Mouse (Mus musculus) lung, embryonic 15.5 days (tissue): ENCODE measurements at regions not wholly inside any gene's neighbourhood (a gene's known extent, or its start where the extent isn't known, plus 50 kb on each side); places are given as distances from the start of the nearest gene placed in this dataset.
"Not testable (repeated sequence)": the region's sequence is repeated elsewhere in the genome, so short reads cannot be mapped to it uniquely, and the experiment has no call there.

Source experiments
- ATAC-seq: fragments of 200-750 bp; cut with Nextera tagmentation; 2 replicates; pipeline ENCODE4 v1.8.0; 2017; ENCODE audit warnings: moderate number of reproducible peaks, borderline replicate concordance; ENCODE audit not compliant: low FRiP score, low TSS enrichment; ENCODE audit errors: extremely low read depth
- H3K27ac ChIP-seq: fragments of 300-500 bp; sonication (generic); 2 replicates; pipeline ENCODE4 v1.5.1; 2015; ENCODE audit warnings: moderate library complexity, mild to moderate bottlenecking, inconsistent platforms
- H3K27me3 ChIP-seq: fragments of 300-500 bp; sonication (generic); 2 replicates; pipeline ENCODE4 v1.6.1; 2015; ENCODE audit warnings: inconsistent platforms
- H3K36me3 ChIP-seq: fragments of 300-500 bp; sonication (generic); 2 replicates; pipeline ENCODE4 v1.6.1; 2015; ENCODE audit warnings: inconsistent platforms
- H3K4me1 ChIP-seq: fragments of 300-500 bp; sonication (generic); 2 replicates; pipeline ENCODE4 v1.6.1; 2015; ENCODE audit warnings: inconsistent platforms
- H3K4me2 ChIP-seq: fragments of 300-500 bp; sonication (generic); 2 replicates; pipeline ENCODE4 v1.6.1; 2015; ENCODE audit warnings: inconsistent platforms, mild to moderate bottlenecking, moderate library complexity
- H3K4me3 ChIP-seq: fragments of 300-500 bp; sonication (generic); 2 replicates; pipeline ENCODE4 v1.5.1; 2015; ENCODE audit warnings: mild to moderate bottlenecking, inconsistent platforms
- H3K9ac ChIP-seq: fragments of 300-500 bp; sonication (generic); 2 replicates; pipeline ENCODE4 v1.6.1; 2015; ENCODE audit warnings: inconsistent platforms
- H3K9me3 ChIP-seq: fragments of 300-500 bp; sonication (generic); 2 replicates; pipeline ENCODE4 v1.6.1; 2016; ENCODE audit warnings: inconsistent platforms
- whole genome bisulfite sequencing: fragments of 180-500 bp; shearing (Covaris S2); methylation state at CpG from one replicate; pipeline ENCODE4 v1.1.7; 2015; 5-methylcytosine and 5-hydroxymethylcytosine counted together

DNA sequence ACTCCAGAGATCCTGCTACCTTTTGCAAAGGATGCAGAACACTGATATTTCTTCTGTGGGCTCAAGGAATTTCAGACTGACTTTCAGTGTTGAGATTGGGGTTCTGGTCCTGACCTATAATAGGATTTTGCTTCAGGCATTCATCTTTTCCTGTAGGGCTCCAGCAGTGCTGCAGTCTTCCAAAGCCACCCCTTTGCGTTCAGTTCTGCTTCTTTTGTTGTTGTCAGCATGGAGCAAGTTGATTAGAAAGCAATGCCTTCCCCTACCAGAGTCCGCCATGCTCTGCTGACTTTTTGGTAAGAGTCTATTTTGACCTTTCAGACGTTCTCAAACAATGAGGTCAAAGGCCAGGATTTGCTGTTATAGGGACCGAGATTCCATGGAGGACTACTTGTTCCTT, 297.0 kb downstream of the Impad1 start:
- 55% methylated on average over 4 of the region's 4 CpGs for WGBS
- no peak overlapping the region for H3K27ac ChIP-seq

DNA sequence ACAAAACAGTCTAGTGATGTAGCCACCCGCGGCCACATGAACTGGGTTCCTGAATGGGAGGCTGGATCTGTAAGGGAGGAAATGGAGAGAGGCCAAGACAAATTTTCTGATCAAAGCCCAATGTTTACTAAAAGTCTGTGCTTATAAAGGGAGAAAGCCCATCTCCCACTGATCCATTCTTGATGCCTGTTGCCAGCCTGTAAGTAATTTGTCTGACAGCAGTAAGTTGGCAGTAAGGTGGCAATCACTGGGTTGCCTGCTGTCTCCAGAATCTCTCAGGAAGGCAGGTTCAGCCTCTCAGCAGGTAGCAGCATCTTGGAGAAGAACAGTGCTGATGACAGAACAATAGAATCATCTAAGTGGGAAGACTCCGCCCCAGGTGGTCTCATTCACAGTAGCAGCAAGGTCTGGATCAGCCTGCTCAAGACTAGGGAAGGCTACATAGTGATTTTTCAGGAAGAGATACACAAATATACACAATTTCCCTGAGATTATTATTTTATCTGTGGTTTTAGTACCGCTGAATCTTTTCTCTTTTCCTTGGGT, 327.9 kb downstream of the Impad1 start:
- 0 out of 2 replicates have a peak overlapping the region, but pooled peaks have one; percentile 55 for H3K27ac ChIP-seq
- ATAC-seq, result no peak
- H3K4me1 ChIP-seq, result no peaks in the 10 kb centered on the region
- 64% methylated on average over 4 of the region's 4 CpGs for WGBS
- H3K9me3 ChIP-seq, result no peaks in the 10 kb centered on the region
- H3K4me3 ChIP-seq, result no peak overlapping the region
- no peak overlapping the region for H3K9ac ChIP-seq
- no peak overlapping the region for H3K4me2 ChIP-seq
- H3K36me3 ChIP-seq, result no peaks in the 10 kb centered on the region
- no peaks in the 10 kb centered on the region for H3K27me3 ChIP-seq

More for the DNA sequence above, 297.0 kb downstream of the Impad1 start:
- no peak overlapping the region for H3K9ac ChIP-seq
- H3K4me2 ChIP-seq, result no peak overlapping the region
- H3K4me1 ChIP-seq, result no peaks in the 10 kb centered on the region
- H3K9me3 ChIP-seq, result no peaks in the 10 kb centered on the region
- no peaks in the 10 kb centered on the region for H3K27me3 ChIP-seq
- no peak for ATAC-seq
- H3K4me3 ChIP-seq, result no peak overlapping the region
- H3K36me3 ChIP-seq, result no peaks in the 10 kb centered on the region

DNA sequence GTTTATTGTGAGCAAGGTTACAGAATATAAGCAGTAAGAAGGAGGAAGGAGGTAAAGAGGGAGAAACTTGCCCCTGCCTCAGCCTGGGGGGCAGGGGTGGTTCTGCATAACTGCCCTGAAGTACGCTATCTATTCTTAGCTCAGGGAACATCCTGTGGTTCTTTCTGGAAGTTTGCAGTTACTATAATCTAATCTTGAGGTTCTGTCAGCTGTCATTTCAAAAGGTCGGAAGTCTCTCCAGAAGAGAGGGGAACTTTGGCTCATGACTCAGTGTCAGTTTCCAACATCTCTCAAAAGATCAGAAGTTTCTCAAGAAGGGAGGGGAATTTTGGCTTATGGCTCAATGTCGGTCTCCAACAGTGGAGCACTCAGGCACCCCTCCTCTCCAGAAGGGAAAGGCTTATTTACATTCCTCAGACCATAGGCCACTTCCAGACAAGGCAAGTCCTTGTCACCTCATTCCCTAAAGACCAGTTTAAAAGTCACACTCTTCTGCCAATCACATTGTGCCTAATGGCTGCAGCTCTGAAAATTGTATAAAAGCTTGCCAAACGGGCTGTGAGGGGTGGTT, 328.9 kb downstream of the Impad1 start:
- Histone ChIP-seq H3K9me3 (no peaks in the 10 kb centered on the region), H3K4me1 (no peaks in the 10 kb centered on the region), H3K4me2 (no peak overlapping the region), H3K27me3 (no peaks in the 10 kb centered on the region), H3K27ac (peak overlapping the region; percentile 55; the same call in 1 of the 2 replicates), H3K9ac (no peak overlapping the region), H3K36me3 (no peaks in the 10 kb centered on the region), H3K4me3 (no peak overlapping the region)
- 22% methylated on average over 4 of the region's 4 CpGs for WGBS
- peak; percentile 98 for ATAC-seq

DNA sequence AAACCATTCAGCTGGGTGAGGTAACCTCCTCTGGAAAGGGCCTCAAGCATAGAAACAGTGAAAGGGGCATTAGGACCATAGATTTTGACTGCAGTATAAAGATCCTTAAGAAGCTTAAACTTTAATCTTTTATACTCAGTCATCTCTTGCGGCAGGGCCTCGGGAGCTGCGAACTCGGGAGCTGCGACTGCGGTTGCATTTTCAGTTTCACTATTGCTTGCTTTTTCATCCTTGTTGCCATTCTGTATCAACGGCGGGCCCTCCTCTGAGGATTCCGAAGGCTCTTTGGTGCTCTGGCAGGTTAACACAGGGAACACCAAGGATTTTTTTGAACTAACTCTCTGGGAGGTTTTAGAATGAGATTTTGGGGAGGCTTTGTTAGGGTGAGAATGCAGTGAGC, 333.9 kb downstream of the Impad1 start:
- H3K4me1 ChIP-seq, result no peaks in the 10 kb centered on the region
- no peaks in the 10 kb centered on the region for H3K27me3 ChIP-seq
- no peak for ATAC-seq
- no peak overlapping the region for H3K9ac ChIP-seq
- WGBS, result 89% methylated on average over 9 of the region's 9 CpGs
- H3K36me3 ChIP-seq, result no peaks in the 10 kb centered on the region
- H3K27ac ChIP-seq, result no peak overlapping the region
- no peak overlapping the region for H3K4me3 ChIP-seq
- H3K9me3 ChIP-seq, result no peaks in the 10 kb centered on the region
- no peak overlapping the region for H3K4me2 ChIP-seq

DNA sequence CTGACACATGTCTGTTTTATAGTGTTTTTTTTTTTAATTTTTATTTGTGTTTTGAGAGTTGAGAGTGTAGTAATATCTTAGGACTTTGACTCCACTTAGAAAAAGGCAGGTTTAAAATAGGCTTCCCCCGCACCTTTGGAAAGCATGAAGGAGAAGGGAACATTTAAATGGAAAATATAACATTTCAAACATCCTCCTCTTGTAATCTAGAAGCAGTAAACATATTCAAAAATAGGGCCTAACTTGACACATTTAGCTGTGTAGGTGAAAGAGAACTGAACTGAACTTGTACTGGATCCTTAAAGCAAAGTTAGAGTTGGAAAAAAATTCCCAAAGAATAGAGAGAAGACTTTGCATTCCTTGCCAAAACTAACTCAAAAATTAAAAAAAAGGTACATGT, 343.1 kb downstream of the Impad1 start:
- H3K27ac ChIP-seq, result no peak overlapping the region
- H3K4me3 ChIP-seq, result no peak overlapping the region
- no peaks in the 10 kb centered on the region for H3K4me1 ChIP-seq
- WGBS, result 97% methylated on average over 1 of the region's 1 CpGs
- H3K27me3 ChIP-seq, result no peaks in the 10 kb centered on the region
- H3K9me3 ChIP-seq, result no peaks in the 10 kb centered on the region
- no peak overlapping the region for H3K9ac ChIP-seq
- H3K4me2 ChIP-seq, result no peak overlapping the region
- ATAC-seq, result no peak
- H3K36me3 ChIP-seq, result no peaks in the 10 kb centered on the region

DNA sequence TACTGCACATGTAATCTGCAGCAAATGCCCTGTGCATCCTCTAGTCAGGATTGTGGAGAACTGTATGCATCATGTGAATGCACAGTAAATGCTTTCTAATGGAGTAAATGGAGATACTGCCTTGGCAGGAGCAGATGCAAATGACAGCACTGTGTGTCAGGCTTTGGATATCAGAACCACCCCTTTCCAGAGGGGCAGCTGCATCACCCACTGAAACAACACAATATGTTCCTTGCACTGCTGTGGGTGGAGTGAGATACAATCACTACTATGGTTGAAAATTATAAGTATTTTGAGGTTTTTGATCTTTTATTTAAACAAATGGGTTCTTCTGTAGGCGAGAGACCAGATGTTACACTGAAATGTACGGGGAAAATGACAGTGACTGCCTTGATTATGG, 350.5 kb downstream of the Impad1 start:
- H3K9me3 ChIP-seq, result no peaks in the 10 kb centered on the region
- H3K4me1 ChIP-seq, result no peaks in the 10 kb centered on the region
- no peaks in the 10 kb centered on the region for H3K27me3 ChIP-seq
- H3K4me2 ChIP-seq, result no peak overlapping the region
- ATAC-seq, result no peak
- H3K9ac ChIP-seq, result no peak overlapping the region
- no peak overlapping the region for H3K4me3 ChIP-seq
- H3K27ac ChIP-seq, result no peak overlapping the region
- WGBS, result 66% methylated on average over 2 of the region's 2 CpGs
- no peaks in the 10 kb centered on the region for H3K36me3 ChIP-seq

DNA sequence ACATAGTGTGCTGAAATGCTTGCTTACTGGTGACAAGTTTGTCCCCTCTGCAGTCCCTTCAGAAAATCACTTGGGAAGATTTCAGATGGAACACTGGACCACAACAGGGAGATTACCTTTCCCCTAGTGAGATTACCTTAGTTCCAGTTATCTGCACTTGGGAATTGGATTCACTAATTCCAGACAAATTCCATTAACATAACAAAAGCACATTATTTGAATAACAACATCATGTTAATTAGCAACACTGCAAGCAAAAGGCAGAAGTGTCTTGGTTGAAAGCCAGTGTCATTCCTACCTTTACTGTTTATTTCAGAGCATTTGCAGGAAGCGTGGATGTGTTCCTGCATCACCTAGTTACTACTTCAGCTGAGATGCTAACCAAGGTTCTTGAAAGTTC, 355.6 kb downstream of the Impad1 start:
- Histone ChIP-seq H3K9me3 (no peaks in the 10 kb centered on the region), H3K4me3 (no peak overlapping the region), H3K27ac (no peak overlapping the region), H3K4me2 (no peak overlapping the region), H3K4me1 (no peaks in the 10 kb centered on the region), H3K36me3 (no peaks in the 10 kb centered on the region), H3K27me3 (no peaks in the 10 kb centered on the region), H3K9ac (no peak overlapping the region)
- 86% methylated on average over 1 of the region's 1 CpGs for WGBS
- no peak for ATAC-seq

DNA sequence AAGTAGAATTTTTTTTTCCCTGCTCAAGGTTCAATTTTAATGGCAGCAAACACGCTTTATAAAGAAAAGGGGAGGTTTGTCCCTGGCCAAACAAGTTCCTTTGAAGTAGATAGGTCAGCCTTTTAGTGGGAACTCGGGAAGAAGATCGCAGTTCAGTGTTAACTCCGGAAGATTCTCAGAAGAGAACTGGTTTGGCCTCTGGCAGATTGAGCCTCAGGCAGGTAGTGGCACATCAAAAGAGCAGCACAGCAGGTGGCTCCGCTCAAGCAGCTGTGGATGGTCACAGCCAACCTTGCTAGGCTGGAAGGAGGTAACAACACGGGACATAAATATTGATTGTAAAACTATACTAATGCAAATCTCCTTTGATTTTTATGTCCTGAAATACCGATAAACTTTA, 347.2 kb upstream of the Sdr16c6 start:
- 26% methylated on average over 7 of the region's 7 CpGs for WGBS
- H3K4me3 ChIP-seq, H3K9ac ChIP-seq, H3K27ac ChIP-seq, H3K4me2 ChIP-seq, H3K27me3 ChIP-seq, ATAC-seq, H3K9me3 ChIP-seq, H3K36me3 ChIP-seq, H3K4me1 ChIP-seq: not testable (repeated sequence)

DNA sequence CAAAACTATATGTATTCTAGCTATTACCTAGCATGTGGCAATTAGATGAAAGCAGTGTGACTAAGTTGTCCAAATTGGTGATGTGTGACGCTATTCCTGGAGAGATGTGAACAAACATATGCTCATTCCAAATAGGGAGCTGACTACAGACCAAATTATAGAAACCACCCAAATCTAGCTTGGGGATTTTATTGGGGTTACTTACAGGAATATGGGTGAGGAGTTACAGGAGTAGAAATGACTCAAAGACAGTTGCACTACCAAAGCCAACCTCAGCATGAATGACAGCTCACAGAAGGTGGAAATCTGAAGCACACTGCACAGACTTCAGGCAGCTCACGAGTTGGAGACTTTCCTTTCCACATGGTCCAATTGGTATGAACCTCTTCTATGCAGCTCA, 326.5 kb upstream of the Sdr16c6 start:
- ATAC-seq, result no peak
- H3K27ac ChIP-seq, result no peak overlapping the region
- no peaks in the 10 kb centered on the region for H3K27me3 ChIP-seq
- H3K4me2 ChIP-seq, result no peak overlapping the region
- WGBS, result 75% methylated on average over 2 of the region's 2 CpGs
- H3K9me3 ChIP-seq, result no peaks in the 10 kb centered on the region
- H3K9ac ChIP-seq, result no peak overlapping the region
- no peak overlapping the region for H3K4me3 ChIP-seq
- H3K36me3 ChIP-seq, result no peaks in the 10 kb centered on the region
- no peaks in the 10 kb centered on the region for H3K4me1 ChIP-seq

DNA sequence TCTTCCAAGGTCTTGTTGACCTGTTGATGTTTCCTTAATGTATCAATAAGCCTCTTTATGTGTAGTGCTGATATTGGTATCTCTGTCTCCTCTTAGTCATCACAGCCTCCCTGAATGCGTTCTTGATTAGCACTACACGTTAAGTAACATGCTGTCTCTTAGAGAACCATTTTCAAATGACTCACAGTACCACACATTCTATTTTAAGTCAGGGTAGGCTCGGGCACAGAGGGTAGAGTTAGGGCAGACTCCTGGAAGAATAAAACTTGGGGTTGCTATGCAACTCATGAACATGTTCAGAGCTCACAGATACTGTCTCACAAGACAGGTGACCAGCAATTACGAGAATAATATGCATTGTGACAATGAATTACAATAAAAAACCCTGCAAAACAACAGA, 320.1 kb upstream of the Sdr16c6 start:
- no peaks in the 10 kb centered on the region for H3K4me1 ChIP-seq
- no peak overlapping the region for H3K9ac ChIP-seq
- H3K4me2 ChIP-seq, result no peak overlapping the region
- H3K9me3 ChIP-seq, result no peaks in the 10 kb centered on the region
- no peaks in the 10 kb centered on the region for H3K36me3 ChIP-seq
- no peak overlapping the region for H3K27ac ChIP-seq
- no peaks in the 10 kb centered on the region for H3K27me3 ChIP-seq
- H3K4me3 ChIP-seq, result no peak overlapping the region
- no peak for ATAC-seq
- WGBS, result 67% methylated on average over 4 of the region's 4 CpGs

DNA sequence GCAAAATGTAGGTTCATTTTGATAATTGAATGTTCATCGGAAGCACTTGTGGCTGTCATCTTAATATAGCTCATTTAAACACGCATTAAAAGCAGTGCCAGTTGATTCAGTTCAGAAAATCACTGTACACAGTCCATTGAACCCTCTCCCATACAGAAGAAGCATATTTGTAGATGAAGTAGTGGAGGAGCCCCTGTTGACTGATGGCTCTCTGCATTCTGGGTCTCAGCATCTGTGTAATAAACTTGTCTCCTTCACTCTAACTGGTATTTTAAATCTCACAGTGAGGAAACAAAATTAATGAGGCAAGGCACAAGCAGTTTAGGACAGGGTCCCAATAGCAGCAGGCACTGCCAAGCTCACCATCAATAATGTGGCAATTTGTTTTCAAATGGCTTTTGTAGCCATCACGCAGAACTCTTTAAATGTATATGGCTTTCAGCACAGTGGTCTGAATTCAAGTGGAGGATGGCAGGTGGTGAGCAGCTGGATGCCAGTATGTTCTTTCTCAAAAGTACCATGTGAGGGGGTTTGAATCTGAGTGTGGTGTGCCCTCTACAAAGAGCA, 302.8 kb upstream of the Sdr16c6 start:
- Histone ChIP-seq H3K4me2 (no peak overlapping the region), H3K9ac (no peak overlapping the region), H3K36me3 (no peaks in the 10 kb centered on the region), H3K27ac (no peak overlapping the region), H3K4me3 (no peak overlapping the region), H3K4me1 (no peaks in the 10 kb centered on the region), H3K27me3 (no peaks in the 10 kb centered on the region), H3K9me3 (no peaks in the 10 kb centered on the region)
- no peak for ATAC-seq
- 80% methylated on average over 3 of the region's 3 CpGs for WGBS

DNA sequence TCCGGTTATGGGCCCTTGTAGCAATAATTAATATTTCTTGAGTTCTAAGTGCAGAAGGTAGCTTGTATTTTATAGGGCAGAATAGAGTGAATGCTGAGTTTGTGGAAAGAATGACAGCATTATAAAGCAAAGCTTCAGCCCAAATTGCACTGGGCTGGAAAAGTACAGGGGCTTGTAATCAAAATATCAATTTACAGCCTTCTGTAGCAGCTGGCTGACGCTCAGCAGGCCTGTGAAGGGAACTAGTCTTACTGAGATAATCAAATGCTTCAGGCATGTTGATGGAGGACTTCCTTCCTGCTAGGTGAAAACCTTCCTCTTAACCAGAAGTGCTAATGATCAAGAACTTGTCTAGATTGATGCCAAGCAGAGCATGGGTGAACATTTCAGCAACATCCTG, 257.9 kb upstream of the Sdr16c6 start:
- ATAC-seq, result no peak
- Histone ChIP-seq H3K27ac (no peak overlapping the region), H3K9ac (no peak overlapping the region), H3K4me3 (no peak overlapping the region), H3K4me2 (no peak overlapping the region), H3K4me1 (no peaks in the 10 kb centered on the region), H3K36me3 (no peaks in the 10 kb centered on the region), H3K27me3 (no peaks in the 10 kb centered on the region), H3K9me3 (no peaks in the 10 kb centered on the region)
- 47% methylated on average over 2 of the region's 2 CpGs for WGBS
